Mouse (Mus musculus) CH12.LX (cell line): ENCODE data around the gene Ttc7b. TPM values are rescaled to one million over a fixed set of nuclear protein-coding genes. Genes with fewer than 3 reads are reported as not detected.
A peak's percentile ranks its signal among the peaks of the same experiment; 100 is the strongest.

Experiments
- DNase-seq: peaks from one replicate; pipeline ENCODE4 v3.0.0-alpha.2; 2013; ENCODE audit errors: extremely low read depth
- H3K27ac ChIP-seq: 2 replicates; pipeline ENCODE4 v1.5.1; 2012; ENCODE audit warnings: low read depth, mild to moderate bottlenecking, control low read depth, moderate library complexity; ENCODE audit not compliant: insufficient read depth
- H3K27me3 ChIP-seq: replicated peaks from 2 replicates; pipeline ENCODE3; 2012; ENCODE audit warnings: inconsistent platforms
- H3K36me3 ChIP-seq, 2 experiments: replicated peaks in 1 of 2; 2 replicates each; pipeline versions ENCODE3 to v1.6.1; 2012; ENCODE audit warnings: inconsistent platforms in 1 of 2, low read length in 1 of 2, mild to moderate bottlenecking in 1 of 2, mixed read lengths in 1 of 2, moderate library complexity in 1 of 2; ENCODE audit not compliant: control insufficient read depth in 1 of 2, insufficient read depth in 1 of 2
- H3K4me1 ChIP-seq, 2 experiments: 2 replicates each; pipeline ENCODE4 v1.6.1; 2012; ENCODE audit warnings: inconsistent platforms in 1 of 2, moderate library complexity in 1 of 2; ENCODE audit not compliant: insufficient read depth in 2 of 2, control insufficient read depth in 1 of 2
- H3K4me2 ChIP-seq: 2 replicates; pipeline ENCODE4 v1.6.1; 2012; ENCODE audit warnings: low read depth, mild to moderate bottlenecking, control low read depth; ENCODE audit not compliant: poor library complexity, insufficient read depth, severe bottlenecking
- H3K4me3 ChIP-seq, 3 experiments: fragments of 150-350 bp in 1 of 3; sonication (generic) in 1 of 3; replicated peaks in 1 of 3; 2 replicates each; pipeline versions ENCODE3 to v1.5.1; 2011 to 2012; ENCODE audit warnings: low read depth in 2 of 3, low read length in 2 of 3, mild to moderate bottlenecking in 2 of 3, moderate library complexity in 2 of 3, control low read depth in 1 of 3, improper control_type of control experiment in 1 of 3, inconsistent platforms in 1 of 3, mixed read lengths in 1 of 3; ENCODE audit not compliant: poor library complexity in 1 of 3
- H3K79me2 ChIP-seq: replicated peaks from 2 replicates; pipeline ENCODE4 v1.6.1; 2012; ENCODE audit warnings: mild to moderate bottlenecking, moderate library complexity; ENCODE audit not compliant: control insufficient read depth, poor library complexity, insufficient read depth, severe bottlenecking; ENCODE audit errors: extremely low read depth
- H3K9ac ChIP-seq: 2 replicates; pipeline ENCODE4 v1.6.1; 2012; ENCODE audit warnings: low read depth, mild to moderate bottlenecking, control low read depth, moderate library complexity; ENCODE audit not compliant: insufficient read depth
- H3K9me3 ChIP-seq: replicated peaks from 2 replicates; pipeline ENCODE3; 2012; ENCODE audit warnings: low read length, inconsistent platforms, mixed read lengths
- BHLHE40 ChIP-seq: IDR thresholded peaks from 2 replicates; pipeline ENCODE4 v1.6.1; 2011; ENCODE audit warnings: mild to moderate bottlenecking, low read depth, low read length, improper control_type of control experiment
- CHD1 ChIP-seq: IDR thresholded peaks from 2 replicates; pipeline ENCODE4 v1.6.1; 2012; ENCODE audit warnings: low read depth, low read length, improper control_type of control experiment, inconsistent platforms
- CHD2 ChIP-seq: IDR thresholded peaks from 2 replicates; pipeline ENCODE4 v1.6.1; 2011; ENCODE audit warnings: low read length, improper control_type of control experiment
- CTCF ChIP-seq, 2 experiments: IDR thresholded peaks in 1 of 2; conservative IDR thresholded peaks in 1 of 2; 2 replicates each; pipeline ENCODE4 v1.5.1; 2011 to 2012; ENCODE audit warnings: low read depth in 2 of 2, low read length in 2 of 2, improper control_type of control experiment in 1 of 2, inconsistent platforms in 1 of 2, mild to moderate bottlenecking in 1 of 2, moderate library complexity in 1 of 2
- EP300 ChIP-seq: IDR thresholded peaks from 2 replicates; pipeline ENCODE4 v1.6.1; 2011; ENCODE audit warnings: low read length, improper control_type of control experiment
- GABPA ChIP-seq: IDR thresholded peaks from 2 replicates; pipeline ENCODE4 v1.6.1; 2012; ENCODE audit warnings: low read depth, low read length, improper control_type of control experiment, inconsistent platforms; ENCODE audit not compliant: insufficient replicate concordance
- HCFC1 ChIP-seq: IDR thresholded peaks from 2 replicates; pipeline ENCODE4 v1.6.1; 2012; ENCODE audit warnings: low read depth, mild to moderate bottlenecking, inconsistent platforms, low read length, improper control_type of control experiment
- IRF4 ChIP-seq: IDR thresholded peaks from 2 replicates; pipeline ENCODE4 v1.6.1; 2014; ENCODE audit warnings: low read depth, mild to moderate bottlenecking, inconsistent platforms, low read length, improper control_type of control experiment
- JUN ChIP-seq: IDR thresholded peaks from 2 replicates; pipeline ENCODE4 v1.6.1; 2011; ENCODE audit warnings: low read depth, mild to moderate bottlenecking, low read length, improper control_type of control experiment, moderate library complexity; ENCODE audit not compliant: insufficient read depth
- JUND ChIP-seq: conservative IDR thresholded peaks from 2 replicates; pipeline ENCODE4 v1.6.1; 2011; ENCODE audit warnings: low read depth, low read length, improper control_type of control experiment
- KAT2A ChIP-seq: IDR thresholded peaks from 2 replicates; pipeline ENCODE4 v1.6.1; 2012; ENCODE audit warnings: low read length, improper control_type of control experiment, inconsistent platforms; ENCODE audit not compliant: insufficient replicate concordance
- MAX ChIP-seq: IDR thresholded peaks from 2 replicates; pipeline ENCODE4 v1.6.1; 2011; ENCODE audit warnings: low read length, improper control_type of control experiment
- MEF2A ChIP-seq: IDR thresholded peaks from 2 replicates; pipeline ENCODE4 v1.6.1; 2014; ENCODE audit warnings: low read depth, mild to moderate bottlenecking, inconsistent platforms, low read length, improper control_type of control experiment, borderline replicate concordance
- MXI1 ChIP-seq: IDR thresholded peaks from 2 replicates; pipeline ENCODE4 v1.6.1; 2011; ENCODE audit warnings: mild to moderate bottlenecking, low read depth, low read length, improper control_type of control experiment
- PAX5 ChIP-seq: IDR thresholded peaks from 2 replicates; pipeline ENCODE4 v1.6.1; 2012; ENCODE audit warnings: low read length, inconsistent platforms, mixed read lengths
- RAD21 ChIP-seq: IDR thresholded peaks from 2 replicates; pipeline ENCODE4 v1.6.1; 2011; ENCODE audit warnings: low read depth, mild to moderate bottlenecking, low read length, improper control_type of control experiment, moderate library complexity
- SMC3 ChIP-seq: IDR thresholded peaks from 2 replicates; pipeline ENCODE4 v1.6.1; 2011; ENCODE audit warnings: low read depth, low read length, improper control_type of control experiment
- TBP ChIP-seq: conservative IDR thresholded peaks from 2 replicates; pipeline ENCODE4 v1.6.1; 2011; ENCODE audit warnings: low read depth, low read length, improper control_type of control experiment
- UBTF ChIP-seq: IDR thresholded peaks from 2 replicates; pipeline ENCODE4 v1.6.1; 2012; ENCODE audit warnings: low read depth, mild to moderate bottlenecking, inconsistent platforms, low read length, improper control_type of control experiment, moderate library complexity
- USF1 ChIP-seq: IDR thresholded peaks from 2 replicates; pipeline ENCODE4 v1.6.1; 2014; ENCODE audit warnings: low read depth, mild to moderate bottlenecking, inconsistent platforms, low read length, improper control_type of control experiment
- USF2 ChIP-seq: conservative IDR thresholded peaks from 2 replicates; pipeline ENCODE4 v1.6.1; 2011; ENCODE audit warnings: low read depth, low read length, improper control_type of control experiment
- ZC3H11A ChIP-seq: IDR thresholded peaks from 2 replicates; pipeline ENCODE4 v1.6.1; 2012; ENCODE audit warnings: low read depth, mild to moderate bottlenecking, inconsistent platforms, low read length, improper control_type of control experiment
- ZKSCAN1 ChIP-seq: IDR thresholded peaks from 2 replicates; pipeline ENCODE4 v1.6.1; 2012; ENCODE audit warnings: low read depth, inconsistent platforms, low read length, improper control_type of control experiment, borderline replicate concordance
- ZMIZ1 ChIP-seq: IDR thresholded peaks from 2 replicates; pipeline ENCODE4 v1.6.1; 2012; ENCODE audit warnings: low read depth, mild to moderate bottlenecking, inconsistent platforms, low read length, improper control_type of control experiment
- ZNF384 ChIP-seq: IDR thresholded peaks from 2 replicates; pipeline ENCODE4 v1.6.1; 2012; ENCODE audit warnings: low read depth, low read length, improper control_type of control experiment, inconsistent platforms
- dilution Hi-C: fragments of 300-500 bp; cut with MboI; formaldehyde crosslinking; loops from 2 replicates; pipeline ENCODE4 v1.14.3; 2020; ENCODE audit warnings: low sequenced_read_pairs; ENCODE audit not compliant: extremely low pct_unique_long_range_greater_than_20kb, extremely low pct_ligation_motif_present
- in situ Hi-C: fragments of 300-500 bp; cut with MboI; formaldehyde crosslinking; loops from 3 replicates; pipeline ENCODE4 v1.14.3; 2019; ENCODE audit warnings: low sequenced_read_pairs, low pct_ligation_motif_present, low pct_unique_long_range_greater_than_20kb, mixed read lengths
- polyA plus RNA-seq: library from polyadenylated mRNA; unstranded; fragments of >175 nt; gene quantifications from 2 replicates; pipeline ENCODE4 v1.2.1, GENCODE M21; 2012; ENCODE audit warnings: low read depth; ENCODE audit not compliant: insufficient read length
- total RNA-seq, 2 experiments: library from RNA; depleted of rRNA; stranded (reverse); fragments of 300-350 nt in 1 of 2; fragments of >200 nt in 1 of 2; gene quantifications; 2 replicates each; pipeline ENCODE4 v1.2.3; 2012 to 2014

Ttc7b gene
- total and polyA plus RNA-seq, 3 experiments: 7.8 to 18.3 (median 12.7) TPM

DNA sequence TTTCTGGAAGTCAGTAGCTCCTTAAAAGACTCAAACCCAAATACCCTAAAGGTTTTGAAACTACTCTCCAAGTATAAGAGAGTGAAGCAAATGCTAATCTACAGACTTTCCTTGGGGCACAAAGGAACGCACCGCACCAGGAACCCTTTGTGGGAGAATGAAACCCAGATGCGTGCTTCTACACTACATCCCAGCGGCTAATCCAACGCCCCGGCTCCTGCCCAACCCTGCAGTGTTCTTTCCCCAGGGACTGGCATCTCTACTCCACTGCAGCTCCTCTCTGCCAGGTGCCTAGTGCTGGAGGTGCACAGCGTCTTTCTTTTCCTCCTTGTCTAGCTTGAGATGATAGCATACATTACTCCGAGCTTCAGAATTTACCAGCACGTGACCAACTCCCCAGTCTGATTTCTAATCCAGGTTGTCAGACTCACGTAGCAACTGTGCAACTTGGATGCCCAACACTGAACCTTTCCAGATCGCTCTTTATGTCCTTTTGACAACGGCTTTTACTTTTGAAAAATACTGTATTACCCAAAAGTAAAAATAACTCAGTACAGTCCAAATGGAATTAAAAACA lies 72.8 kb downstream of the Ttc7b start:
- peak; percentile 75 for TF ChIP-seq BHLHE40
- peak; percentile 54 for TF ChIP-seq USF2
- TF ChIP-seq ZC3H11A: no peak
- no peak for TF ChIP-seq UBTF
- no peak for TF ChIP-seq PAX5
- TF ChIP-seq RAD21: no peak
- TF ChIP-seq JUND: no peak
- TF ChIP-seq USF1: peak; percentile 58
- Histone ChIP-seq H3K9ac (peak overlapping the region; percentile 9), H3K36me3 (peaks cover 0 to 16% of the 10 kb centered on the region in 2 experiments), H3K4me2 (peak overlapping the region; percentile 37), H3K4me1 (peaks cover 20 to 41% of the 10 kb centered on the region in 2 experiments), H3K9me3 (no peaks in the 10 kb centered on the region), H3K79me2 (no peaks in the 10 kb centered on the region), H3K27ac (no peak overlapping the region), H3K27me3 (no peaks in the 10 kb centered on the region), H3K4me3 (no peak overlapping the region)
- DNase-seq: no peak
- in situ Hi-C loops (no loop called here), dilution Hi-C loops (no loop called here)

GRCm38 (mm10) chr12:100447161-100447560 lies 73.5 kb downstream of the Ttc7b start:
- Histone ChIP-seq H3K9me3 (no peaks in the 10 kb centered on the region), H3K4me2 (peak overlapping the region; percentile 37), H3K27me3 (no peaks in the 10 kb centered on the region), H3K4me3 (no peak overlapping the region), H3K36me3 (peaks cover 0 to 21% of the 10 kb centered on the region in 2 experiments), H3K79me2 (no peaks in the 10 kb centered on the region), H3K27ac (0 out of 2 replicates have a peak overlapping the region, but pooled peaks have one; percentile 19), H3K4me1 (peaks cover 20 to 48% of the 10 kb centered on the region in 2 experiments), H3K9ac (peak overlapping the region; percentile 9; the same call in 1 of the 2 replicates)
- in situ Hi-C loops (no loop called here), dilution Hi-C loops (no loop called here)
- TF ChIP-seq IRF4 (no peak), GABPA (no peak), CHD2 (no peak), CHD1 (no peak), MXI1 (no peak), EP300 (no peak), ZKSCAN1 (no peak), JUN (no peak), HCFC1 (no peak), KAT2A (no peak), BHLHE40 (no peak), TBP (no peak), SMC3 (no peak), MAX (no peak), MEF2A (no peak), ZNF384 (no peak), USF1 (no peak), ZMIZ1 (no peak), CTCF (conservative IDR thresholded peaks at IDR 0.05 in 1 of 2, IDR thresholded peaks at IDR 0.05 in 1 of 2; ENCODE audit: low read depth in 2 of 2, low read length in 2 of 2) (no peak), RAD21 (no peak)
- no peak for DNase-seq
